26 mouse cellular contexts compared by ENCODE assay signal in the genomic region with DNA sequence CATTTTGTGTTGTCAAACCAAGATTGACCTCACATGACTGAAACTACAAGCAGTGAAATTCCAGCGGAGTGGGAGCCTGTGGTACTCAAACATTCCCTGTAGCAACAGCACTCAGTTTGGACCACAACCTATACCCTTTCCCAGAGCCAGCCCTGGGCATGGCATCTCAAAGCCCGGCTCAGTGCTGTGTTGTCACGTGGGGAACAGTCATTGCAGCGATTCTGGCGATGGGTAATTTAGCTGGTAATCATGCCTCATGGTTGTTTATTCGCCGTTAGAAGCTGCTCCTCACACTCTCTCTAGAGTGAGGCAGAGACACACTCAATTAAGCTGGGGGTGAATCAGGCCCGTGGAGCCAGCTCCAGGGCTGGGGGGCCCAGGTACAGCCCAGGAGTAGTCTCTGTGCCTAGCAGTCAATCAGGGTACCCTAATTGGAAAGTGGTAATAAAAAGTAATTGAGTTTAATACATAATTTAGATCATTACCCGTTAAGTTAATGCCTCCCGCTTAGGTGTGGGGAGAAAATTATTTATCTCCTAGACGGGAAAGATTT.
DNase-seq lines count a peak whose midpoint lies in the region; ATAC-seq lines count a peak whose summit lies in the region.
"Had no signal": no experiment of that assay in that cellular context is flagged by ENCODE, and none has a peak within 500 bp of the region (broad histone marks: within the 10 kb centered on the region; RNA-seq: fewer than 3 reads in every experiment).

No protein-coding gene starts in this region.

- H3K4me1 ChIP-seq in forebrain, embryonic 16.5 days (replicated peaks; ENCODE audit: control insufficient read depth, insufficient read depth, low read length): peaks cover 7% of the 10 kb centered on the region; the same call in 1 of the 2 replicates
- H3K4me1 ChIP-seq in forebrain, embryonic 14.5 days (ENCODE audit: control insufficient read depth, insufficient read depth, low read length): no peaks in the 10 kb centered on the region
- H3K4me1 ChIP-seq in embryonic facial prominence, embryonic 10.5 days: peaks cover 54% of the 10 kb centered on the region
- peaks cover 3% of the 10 kb centered on the region; the same call in 1 of the 2 replicates for H3K4me1 ChIP-seq in hindbrain, embryonic 16.5 days (ENCODE audit: control insufficient read depth, insufficient read depth, low read depth, low read length)
- H3K4me1 ChIP-seq in neural tube, embryonic 15.5 days: peaks cover 40% of the 10 kb centered on the region
- H3K4me1 ChIP-seq in midbrain, embryonic 15.5 days: peaks cover 4% of the 10 kb centered on the region; the same call in 1 of the 2 replicates
- H3K4me1 ChIP-seq: heart, embryonic 15.5 days; liver, embryonic 15.5 days; lung, embryonic 15.5 days had no signal

- 44% methylated on average over 11 of the region's 11 CpGs for WGBS in forebrain, embryonic 16.5 days
- WGBS in forebrain, embryonic 14.5 days: 54% methylated on average over 11 of the region's 11 CpGs
- WGBS in embryonic facial prominence, embryonic 10.5 days: 79% methylated on average over 11 of the region's 11 CpGs
- 55% methylated on average over 11 of the region's 11 CpGs for WGBS in hindbrain, embryonic 16.5 days
- WGBS in neural tube, embryonic 15.5 days: 33% methylated on average over 11 of the region's 11 CpGs
- WGBS in midbrain, embryonic 15.5 days: 65% methylated on average over 11 of the region's 11 CpGs

- no peak overlapping the region for H3K9ac ChIP-seq in forebrain, embryonic 16.5 days (replicated peaks; ENCODE audit: low read depth, low read length)
- H3K9ac ChIP-seq in forebrain, embryonic 14.5 days (ENCODE audit: low read length): no peak overlapping the region
- H3K9ac ChIP-seq in hindbrain, embryonic 16.5 days (ENCODE audit: low read depth, low read length): no peak overlapping the region
- H3K9ac ChIP-seq in neural tube, embryonic 15.5 days (replicated peaks): no peak overlapping the region
- no peak overlapping the region for H3K9ac ChIP-seq in midbrain, embryonic 15.5 days
- H3K9ac ChIP-seq: embryonic facial prominence, embryonic 12.5 days; heart, embryonic 15.5 days; liver, embryonic 15.5 days; lung, embryonic 15.5 days had no signal

- H3K27me3 ChIP-seq in forebrain, embryonic 16.5 days (replicated peaks; ENCODE audit: control insufficient read depth, insufficient read depth, low read length): no peaks in the 10 kb centered on the region
- no peaks in the 10 kb centered on the region for H3K27me3 ChIP-seq in forebrain, embryonic 14.5 days (replicated peaks; ENCODE audit: control insufficient read depth, insufficient read depth, low read length)
- no peaks in the 10 kb centered on the region; the same call in 1 of the 2 replicates for H3K27me3 ChIP-seq in embryonic facial prominence, embryonic 10.5 days (replicated peaks; ENCODE audit: low read depth, poor library complexity, severe bottlenecking)
- no peaks in the 10 kb centered on the region for H3K27me3 ChIP-seq in hindbrain, embryonic 16.5 days (replicated peaks; ENCODE audit: control insufficient read depth, insufficient read depth, low read length)
- no peaks in the 10 kb centered on the region for H3K27me3 ChIP-seq in neural tube, embryonic 15.5 days (replicated peaks)
- no peaks in the 10 kb centered on the region for H3K27me3 ChIP-seq in midbrain, embryonic 15.5 days (replicated peaks)
- H3K27me3 ChIP-seq: embryonic facial prominence, embryonic 12.5 days; heart, embryonic 15.5 days; liver, embryonic 15.5 days; lung, embryonic 15.5 days had no signal

- H3K4me3 ChIP-seq in forebrain, embryonic 16.5 days (replicated peaks; ENCODE audit: low read length): no peak overlapping the region
- H3K4me3 ChIP-seq in forebrain, embryonic 14.5 days (ENCODE audit: low read depth, low read length): no peak overlapping the region
- H3K4me3 ChIP-seq in embryonic facial prominence, embryonic 10.5 days: no peak overlapping the region
- no peak overlapping the region for H3K4me3 ChIP-seq in hindbrain, embryonic 16.5 days (ENCODE audit: low read length)
- H3K4me3 ChIP-seq in neural tube, embryonic 15.5 days (replicated peaks): no peak overlapping the region
- no peak overlapping the region for H3K4me3 ChIP-seq in midbrain, embryonic 15.5 days
- H3K4me3 ChIP-seq: embryonic facial prominence, embryonic 12.5 days; heart, embryonic 10.5 days; heart, embryonic 15.5 days; liver, embryonic 15.5 days; lung, embryonic 15.5 days had no signal

- no peaks in the 10 kb centered on the region for H3K36me3 ChIP-seq in forebrain, embryonic 16.5 days (ENCODE audit: control insufficient read depth, insufficient read depth)
- H3K36me3 ChIP-seq in forebrain, embryonic 14.5 days (ENCODE audit: control insufficient read depth, insufficient read depth, low read length): no peaks in the 10 kb centered on the region
- no peaks in the 10 kb centered on the region for H3K36me3 ChIP-seq in embryonic facial prominence, embryonic 10.5 days (replicated peaks)
- no peaks in the 10 kb centered on the region for H3K36me3 ChIP-seq in hindbrain, embryonic 16.5 days (ENCODE audit: control insufficient read depth, insufficient read depth, low read length)
- no peaks in the 10 kb centered on the region for H3K36me3 ChIP-seq in neural tube, embryonic 15.5 days
- H3K36me3 ChIP-seq in midbrain, embryonic 15.5 days (replicated peaks): no peaks in the 10 kb centered on the region
- H3K36me3 ChIP-seq: embryonic facial prominence, embryonic 12.5 days; heart, embryonic 10.5 days; heart, embryonic 15.5 days; liver, embryonic 15.5 days; lung, embryonic 15.5 days had no signal

- no peak overlapping the region for H3K27ac ChIP-seq in forebrain, embryonic 16.5 days (ENCODE audit: low read length)
- H3K27ac ChIP-seq in forebrain, embryonic 14.5 days (ENCODE audit: low read depth, low read length): no peak overlapping the region
- H3K27ac ChIP-seq in embryonic facial prominence, embryonic 10.5 days (replicated peaks): 0 out of 2 replicates have a peak overlapping the region, but pooled peaks have one; percentile 10
- H3K27ac ChIP-seq in hindbrain, embryonic 16.5 days (ENCODE audit: low read depth, low read length): no peak overlapping the region
- no peak overlapping the region for H3K27ac ChIP-seq in neural tube, embryonic 15.5 days (replicated peaks)
- H3K27ac ChIP-seq in midbrain, embryonic 15.5 days: no peak overlapping the region
- H3K27ac ChIP-seq: embryonic facial prominence, embryonic 12.5 days; heart, embryonic 10.5 days; heart, embryonic 15.5 days; liver, embryonic 15.5 days; lung, embryonic 15.5 days had no signal

- no peaks in the 10 kb centered on the region for H3K9me3 ChIP-seq in forebrain, embryonic 16.5 days (ENCODE audit: control insufficient read depth, low read length)
- no peaks in the 10 kb centered on the region for H3K9me3 ChIP-seq in forebrain, embryonic 14.5 days (replicated peaks; ENCODE audit: control insufficient read depth, low read length)
- H3K9me3 ChIP-seq in embryonic facial prominence, embryonic 10.5 days: 0 out of 2 replicates have a peak, but pooled peaks cover 5% of the 10 kb centered on the region
- H3K9me3 ChIP-seq in hindbrain, embryonic 16.5 days (ENCODE audit: control insufficient read depth, low read length): no peaks in the 10 kb centered on the region
- no peaks in the 10 kb centered on the region for H3K9me3 ChIP-seq in neural tube, embryonic 15.5 days (replicated peaks)
- H3K9me3 ChIP-seq in midbrain, embryonic 15.5 days: no peaks in the 10 kb centered on the region
- H3K9me3 ChIP-seq: embryonic facial prominence, embryonic 12.5 days; heart, embryonic 10.5 days; heart, embryonic 15.5 days; liver, embryonic 15.5 days; lung, embryonic 15.5 days had no signal

- no peak for DNase-seq in forebrain, embryonic 14.5 days (ENCODE audit: low spot score)
- no peak for DNase-seq in embryonic facial prominence, embryonic 10.5 days (ENCODE audit: low spot score)
- DNase-seq in layer of hippocampus, postnatal 14 days (ENCODE audit: low spot score in 2 of 2): no peak
- DNase-seq: adrenal gland, postnatal 10 days; cerebellum, adult 11 months; cerebellum, adult 9-10 months; cerebellum, postnatal 36 days; gastrocnemius, postnatal 25 days; heart, adult 11 months; kidney, postnatal 10 days; right cerebral cortex, postnatal 25 days; spleen, adult 18-20 months; thymus, adult 2 months; thymus, postnatal 36 days had no signal

- peak; percentile 50; the same call in 1 of the 2 replicates for ATAC-seq in forebrain, embryonic 16.5 days
- ATAC-seq in forebrain, embryonic 14.5 days: no peak
- ATAC-seq in hindbrain, embryonic 16.5 days: peak; percentile 67
- peak; percentile 83 for ATAC-seq in neural tube, embryonic 15.5 days (ENCODE audit: low FRiP score)
- ATAC-seq in midbrain, embryonic 15.5 days (replicated peaks): no peak
- ATAC-seq: intestine, postnatal 0 days; Patski had no signal

- no peak overlapping the region for H3K4me2 ChIP-seq in forebrain, embryonic 16.5 days (ENCODE audit: low read length)
- no peak overlapping the region for H3K4me2 ChIP-seq in forebrain, embryonic 14.5 days (ENCODE audit: low read length)
- no peak overlapping the region for H3K4me2 ChIP-seq in hindbrain, embryonic 16.5 days (ENCODE audit: low read length)
- H3K4me2 ChIP-seq in neural tube, embryonic 15.5 days: no peak overlapping the region
- no peak overlapping the region for H3K4me2 ChIP-seq in midbrain, embryonic 15.5 days
- H3K4me2 ChIP-seq: embryonic facial prominence, embryonic 12.5 days; heart, embryonic 15.5 days; liver, embryonic 15.5 days; lung, embryonic 15.5 days; midbrain, embryonic 11.5 days had no signal

Comparison
In these comparisons a context has a peak if more than half of its experiments do, and no peak if none do; other contexts are left out.
1. ATAC-seq: peak in forebrain, embryonic 16.5 days (single experiment), hindbrain, embryonic 16.5 days (single experiment) and neural tube, embryonic 15.5 days (single experiment); none in forebrain, embryonic 14.5 days (single experiment) and midbrain, embryonic 15.5 days (single experiment).